Mouse (Mus musculus) embryonic fibroblast, embryonic 13.5 days (primary cell): ENCODE data around the gene Adrm1.

ENCODE experiments used
- CTCF ChIP-seq: IDR thresholded peaks from 2 replicates; pipeline ENCODE4 v1.5.1; 2011; ENCODE audit warnings: mild to moderate bottlenecking, control low read depth, low read length, moderate library complexity, borderline replicate concordance; ENCODE audit not compliant: insufficient read depth
- POLR2A ChIP-seq: IDR thresholded peaks from 2 replicates; pipeline ENCODE4 v1.6.1; 2011; ENCODE audit warnings: low read depth, mild to moderate bottlenecking, control low read depth, low read length, moderate library complexity

DNA sequence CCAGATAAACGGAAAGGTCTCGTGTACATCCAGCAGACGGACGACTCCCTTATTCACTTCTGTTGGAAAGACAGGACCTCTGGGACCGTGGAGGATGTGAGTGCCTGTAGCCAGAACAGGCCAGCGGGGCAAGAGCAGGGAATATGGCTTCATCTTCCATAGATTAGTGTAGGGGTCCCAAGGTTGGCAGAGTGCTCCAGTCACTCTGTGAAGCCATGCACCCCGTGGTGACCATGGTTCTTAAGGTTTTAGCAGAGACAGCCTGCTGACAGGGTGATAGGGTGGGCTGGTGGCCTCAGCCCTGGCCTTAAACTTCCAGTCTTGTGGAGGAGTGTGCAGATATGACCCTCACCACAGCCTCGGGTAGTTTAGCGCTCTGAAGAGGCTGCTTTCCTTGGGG lies 867 bp downstream of the Adrm1 start:
- TF ChIP-seq CTCF = no peak
- TF ChIP-seq POLR2A = no peak
